In genomic region chr7:141010593-141010992, GRCm38 (mm10) we compare ENCODE assay signal across 8 mouse cellular contexts. TPM values are rescaled to one million over a fixed set of nuclear protein-coding genes. Genes with fewer than 3 reads are reported as not detected.
DNase-seq lines count a peak whose midpoint lies in the region; ATAC-seq and TF ChIP-seq lines count a peak whose summit lies in the region.

Ifitm3 (minus strand) TSS chr7:141010770.

- H3K4me1 ChIP-seq in lung, embryonic 14.5 days (ENCODE audit: insufficient read depth): peaks cover 11% of the 10 kb centered on the region; the same call in 1 of the 2 replicates

- H3K4me3 ChIP-seq in lung, embryonic 14.5 days (ENCODE audit: low read depth, low read length): peak within 1 kb of the TSS; percentile 47

- H3K27ac ChIP-seq in lung, embryonic 14.5 days (ENCODE audit: low read depth): peak within 1 kb of the TSS; percentile 4; the same call in 1 of the 2 replicates

- peak within 1 kb of the TSS; percentile 59 for H3K9ac ChIP-seq in lung, embryonic 14.5 days

- no peaks in the 10 kb centered on the region for H3K36me3 ChIP-seq in lung, embryonic 14.5 days (ENCODE audit: insufficient read depth)

- peak within 1 kb of the TSS; percentile 69 for H3K4me2 ChIP-seq in lung, embryonic 14.5 days

- 2% methylated on average over 10 of the region's 10 CpGs for WGBS in lung, embryonic 14.5 days

- intact Hi-C loops in left cerebral cortex, postnatal 4 days (cut with DNase I): no loop called here

- H3K9me3 ChIP-seq in lung, embryonic 14.5 days (ENCODE audit: low read depth, low read length): no peaks in the 10 kb centered on the region

- no peaks in the 10 kb centered on the region for H3K27me3 ChIP-seq in lung, embryonic 14.5 days (ENCODE audit: insufficient read depth, low read length)

- ATAC-seq in lung, embryonic 14.5 days (ENCODE audit: insufficient read depth): peak; percentile 47; the same call in 1 of the 2 replicates
- ATAC-seq in neutrophil, adult 5-6 weeks (ENCODE audit: extremely low read depth, insufficient number of reproducible peaks, low FRiP score, poor library complexity, severe bottlenecking): no peak

- no peak for DNase-seq in layer of hippocampus, postnatal 36 days
- DNase-seq in layer of hippocampus, adult 11-12 months (ENCODE audit: low spot score): no peak
- peak; percentile 73 for DNase-seq in embryo, embryonic 11 days
- peak; percentile 98 for DNase-seq in heart, adult 11 months
- peak; percentile 54 for DNase-seq in kidney, adult 11 months
- DNase-seq in lung, embryonic 14.5 days: peak; percentile 86
- no peak for DNase-seq in left cerebral cortex, postnatal 4 days

- TF ChIP-seq CTCF in lung, embryonic 14.5 days (IDR thresholded peaks at IDR 0.05; ENCODE audit: low read depth): no peak

RNA-seq across cellular contexts. Expression of gene Ifitm3, which starts in this region (rescaled TPM):
- 10 to 100 TPM; 11.1 to 11.4 TPM for total RNA-seq in layer of hippocampus, postnatal 36 days (2021)
- 164 and 183 TPM in 2 replicates for polyA plus RNA-seq in lung, embryonic 14.5 days (2014; fragmentation: Nextera tagmentation; extraction: Ambion mirVana)
- 187 and 230 TPM in 2 replicates for total RNA-seq in neutrophil, adult 5-6 weeks (2017)
- 10 to 100 TPM in 1 of 2 experiments, 1 to 10 TPM in 1; 8.9 to 12.8 TPM for total RNA-seq in left cerebral cortex, postnatal 4 days (2021)

Comparison
In these comparisons a context has a peak if more than half of its experiments do, and no peak if none do; other contexts are left out.
1. RNA of gene Ifitm3 (total RNA-seq): 187 to 230 TPM in neutrophil, adult 5-6 weeks; 8.9 to 12.8 TPM in left cerebral cortex, postnatal 4 days and 11.1 to 11.4 TPM in layer of hippocampus, postnatal 36 days; every median in the first group is over 10 times any median in the second.
2. DNase-seq: peak in embryo, embryonic 11 days (single experiment), heart, adult 11 months (single experiment), kidney, adult 11 months (single experiment) and lung, embryonic 14.5 days (single experiment); none in layer of hippocampus, postnatal 36 days (0 of 2), layer of hippocampus, adult 11-12 months (single experiment) and left cerebral cortex, postnatal 4 days (single experiment).